Mouse (Mus musculus) heart, postnatal 0 days (tissue): ENCODE measurements around the gene Sec22b. TPM values are rescaled to one million over a fixed set of nuclear protein-coding genes. Genes with fewer than 3 reads are reported as not detected.

Experiments
- ATAC-seq: fragments of 200-750 bp; cut with Nextera tagmentation; 2 replicates; pipeline ENCODE4 v1.8.0; 2017; ENCODE audit warnings: low read depth, moderate number of reproducible peaks, moderate library complexity; ENCODE audit not compliant: insufficient read depth
- DNase-seq: peaks from one replicate; pipeline ENCODE4 v3.0.0-alpha.2; 2016; ENCODE audit warnings: low spot score
- H3K27ac ChIP-seq: fragments of 300-500 bp; sonication (generic); 2 replicates; pipeline ENCODE4 v1.5.1; 2014; ENCODE audit warnings: low read depth, mild to moderate bottlenecking
- H3K27me3 ChIP-seq: fragments of 300-500 bp; sonication (generic); 2 replicates; pipeline ENCODE4 v1.6.1; 2014; ENCODE audit warnings: low read length, mixed read lengths; ENCODE audit not compliant: control insufficient read depth, insufficient read depth
- H3K36me3 ChIP-seq: fragments of 300-500 bp; sonication (generic); replicated peaks from 2 replicates; pipeline ENCODE4 v1.6.1; 2014; ENCODE audit warnings: low read length, mixed read lengths; ENCODE audit not compliant: control insufficient read depth, insufficient read depth
- H3K4me1 ChIP-seq: fragments of 300-500 bp; sonication (generic); 2 replicates; pipeline ENCODE4 v1.6.1; 2014; ENCODE audit warnings: antibody characterized with exemption; ENCODE audit not compliant: control insufficient read depth, insufficient read depth
- H3K4me2 ChIP-seq: fragments of 300-500 bp; sonication (generic); 2 replicates; pipeline ENCODE4 v1.6.1; 2014; ENCODE audit warnings: low read depth, mild to moderate bottlenecking, low read length, moderate library complexity
- H3K4me3 ChIP-seq: fragments of 300-500 bp; sonication (generic); 2 replicates; pipeline ENCODE4 v1.5.1; 2014; ENCODE audit warnings: low read depth, low read length
- H3K9ac ChIP-seq: fragments of 300-500 bp; sonication (generic); replicated peaks from 2 replicates; pipeline ENCODE4 v1.6.1; 2014; ENCODE audit warnings: low read depth, low read length, mixed read lengths
- H3K9me3 ChIP-seq: fragments of 300-500 bp; sonication (generic); replicated peaks from 2 replicates; pipeline ENCODE4 v1.6.1; 2016; ENCODE audit warnings: low read length; ENCODE audit not compliant: control insufficient read depth
- CTCF ChIP-seq: IDR thresholded peaks from 2 replicates; pipeline ENCODE4 v1.5.1; 2016; ENCODE audit warnings: antibody characterized with exemption, control low read depth, low read depth
- EP300 ChIP-seq: IDR thresholded peaks from 2 replicates; pipeline ENCODE4 v1.6.1; 2016; ENCODE audit warnings: antibody characterized with exemption, low read depth
- WGBS: fragments of 180-500 bp; shearing (Covaris S2); extraction: QIAGEN DNeasy Blood & Tissue Kit; methylation state at CpG from one replicate; pipeline ENCODE4 v1.1.7; 2014; 5-methylcytosine and 5-hydroxymethylcytosine counted together
- polyA plus RNA-seq: library from polyadenylated mRNA; unstranded; fragments of >200 nt; fragmentation: Nextera tagmentation; extraction: Ambion mirVana; gene quantifications from 2 replicates; pipeline ENCODE4 v1.2.1, GENCODE M21; 2015
- total RNA-seq: library from RNA; depleted of rRNA; stranded (reverse); fragments of >200 nt; gene quantifications from 2 replicates; pipeline ENCODE4 v1.2.3, GENCODE M21; 2014; ENCODE audit warnings: low replicate concordance

Sec22b gene
- total and polyA plus RNA-seq, 2 experiments from 2014 or later, result 22.4 to 69.9 TPM

DNA sequence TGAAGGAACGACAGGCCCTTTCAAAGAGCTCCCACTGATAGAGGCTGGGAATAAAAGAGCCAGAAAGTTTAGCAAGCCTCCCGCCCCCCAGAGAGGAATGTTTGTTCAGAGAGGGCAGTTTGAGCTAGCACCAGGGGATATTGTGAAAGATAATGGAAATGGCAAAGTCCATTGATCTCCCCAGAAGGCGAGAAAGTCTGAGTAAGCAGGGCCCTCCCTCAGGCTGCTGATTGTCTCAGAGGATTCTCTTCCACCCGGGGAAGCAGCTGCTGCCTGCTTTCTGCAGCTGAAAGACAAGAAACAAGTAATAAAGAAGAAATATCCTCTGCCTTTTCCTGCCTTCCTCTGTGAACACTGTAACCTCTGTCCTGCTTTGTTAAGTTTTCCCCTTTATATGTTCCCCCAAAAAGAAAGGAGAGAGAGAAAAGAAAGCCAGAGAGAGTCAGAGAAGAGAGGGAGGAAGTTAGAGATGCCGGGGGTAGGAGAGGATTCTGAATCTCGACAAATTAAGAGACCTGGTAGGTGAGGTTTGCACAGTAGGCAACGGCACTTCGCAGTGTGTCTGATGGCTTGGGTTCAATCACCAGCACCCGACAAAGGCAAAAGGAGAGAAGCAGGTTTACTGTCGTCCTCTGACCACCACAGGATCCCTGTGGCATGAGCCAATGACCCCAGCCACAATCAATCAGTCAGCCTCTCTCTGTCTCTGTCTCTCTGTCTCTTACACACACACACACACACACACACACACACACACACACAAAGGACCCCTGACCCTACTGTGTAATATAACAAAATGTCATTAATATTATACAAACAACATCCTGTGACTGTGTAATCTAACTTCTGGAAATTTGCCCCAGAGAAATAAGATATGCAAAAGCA lies 38.9 kb downstream of the Sec22b start:
- peaks cover 9% of the 10 kb centered on the region; the same call in 1 of the 2 replicates for H3K4me1 ChIP-seq
- no peaks in the 10 kb centered on the region for H3K27me3 ChIP-seq
- H3K9me3 ChIP-seq, result no peaks in the 10 kb centered on the region
- TF ChIP-seq CTCF (no peak), EP300 (no peak)
- H3K9ac ChIP-seq, result no peak overlapping the region
- DNase-seq, result no peak
- H3K4me2 ChIP-seq, result no peak overlapping the region
- no peaks in the 10 kb centered on the region for H3K36me3 ChIP-seq
- 49% methylated on average over 10 of the region's 10 CpGs for WGBS
- H3K27ac ChIP-seq, result peak overlapping the region; percentile 11; the same call in 1 of the 2 replicates
- no peak for ATAC-seq
- no peak overlapping the region for H3K4me3 ChIP-seq

DNA sequence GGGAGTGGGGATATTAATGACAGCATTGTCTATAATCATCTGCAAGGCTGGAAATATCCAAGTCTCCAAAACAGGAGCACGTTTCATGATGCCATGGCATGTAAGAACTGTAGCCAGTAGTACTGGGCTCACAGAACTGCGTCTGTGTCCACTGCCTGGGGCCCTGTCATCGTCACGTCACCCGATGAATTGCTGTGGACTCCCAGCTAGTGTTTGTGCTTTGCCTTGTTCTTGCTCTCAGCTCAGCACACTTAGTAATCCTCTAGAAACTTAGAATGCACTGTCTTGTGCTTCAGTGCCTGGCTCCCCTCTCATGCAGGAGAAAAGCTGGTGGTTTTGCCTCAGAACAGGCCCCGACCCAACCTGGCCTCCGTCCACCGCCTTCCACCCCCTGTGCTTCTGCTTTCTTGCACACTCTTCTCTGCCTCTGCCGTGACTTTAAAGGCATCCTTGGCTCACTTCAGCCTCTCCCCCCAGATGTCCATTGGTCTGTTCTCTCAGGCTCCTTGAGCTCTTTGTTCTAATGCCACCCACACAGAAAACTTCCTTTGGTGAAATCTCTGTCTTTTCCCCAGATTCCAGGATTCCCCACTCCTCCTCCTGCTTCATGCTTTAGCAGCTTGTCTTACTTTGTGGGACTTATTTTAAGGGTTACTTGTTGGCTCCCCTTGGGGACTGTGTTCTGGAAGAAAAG lies 39.7 kb downstream of the Sec22b start:
- H3K4me1 ChIP-seq, result peaks cover 9% of the 10 kb centered on the region; the same call in 1 of the 2 replicates
- no peaks in the 10 kb centered on the region for H3K27me3 ChIP-seq
- 0 out of 2 replicates have a peak overlapping the region, but pooled peaks have one; percentile 6 for H3K27ac ChIP-seq
- H3K36me3 ChIP-seq, result no peaks in the 10 kb centered on the region
- DNase-seq (no peak), ATAC-seq (no peak)
- no peak overlapping the region for H3K9ac ChIP-seq
- H3K9me3 ChIP-seq, result no peaks in the 10 kb centered on the region
- no peak overlapping the region for H3K4me2 ChIP-seq
- no peak overlapping the region for H3K4me3 ChIP-seq
- WGBS, result 57% methylated on average over 9 of the region's 9 CpGs
- TF ChIP-seq CTCF, result no peak
- no peak for TF ChIP-seq EP300

DNA sequence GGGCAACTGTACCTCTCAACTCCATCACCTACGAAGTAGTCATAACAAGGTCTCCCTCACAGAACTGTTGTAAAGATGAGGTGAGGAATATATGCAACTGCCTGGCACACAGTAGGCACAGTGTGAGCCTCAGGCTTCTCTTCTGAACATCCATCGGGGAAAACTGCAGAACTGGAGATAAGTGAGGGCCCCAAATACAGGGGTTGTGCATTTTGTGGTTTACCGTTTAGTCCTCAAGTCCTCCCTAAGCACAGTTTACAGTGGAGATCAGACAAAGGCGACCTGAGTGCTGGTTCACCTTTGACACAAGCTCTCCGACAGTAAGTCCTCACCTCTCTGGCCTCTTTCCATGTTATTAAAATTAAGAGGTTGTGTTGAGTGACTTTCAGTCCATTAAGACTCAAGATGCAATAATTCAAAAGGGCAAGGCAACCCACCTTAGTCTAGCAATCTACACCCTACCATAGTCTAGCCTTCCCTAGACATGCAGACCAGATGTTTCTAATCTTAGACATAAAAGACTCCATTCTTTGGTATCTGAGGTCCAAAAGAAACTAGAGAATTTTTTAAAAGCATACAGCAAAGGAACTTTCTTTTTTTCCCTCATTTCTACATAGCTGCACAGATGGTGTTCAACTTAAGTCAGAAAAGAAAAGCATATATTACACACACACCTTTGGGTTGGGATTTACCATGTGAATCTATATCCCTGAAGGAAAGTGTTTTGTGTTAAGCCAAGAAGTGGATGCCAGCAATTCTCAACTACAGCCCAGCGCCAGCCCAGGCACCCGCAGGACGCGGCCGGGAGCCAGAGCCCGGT lies 40.7 kb downstream of the Sec22b start:
- no peak for TF ChIP-seq EP300
- TF ChIP-seq CTCF, result no peak
- 51% methylated on average over 11 of the region's 11 CpGs for WGBS
- H3K4me2 ChIP-seq, result peak overlapping the region; percentile 45

DNA sequence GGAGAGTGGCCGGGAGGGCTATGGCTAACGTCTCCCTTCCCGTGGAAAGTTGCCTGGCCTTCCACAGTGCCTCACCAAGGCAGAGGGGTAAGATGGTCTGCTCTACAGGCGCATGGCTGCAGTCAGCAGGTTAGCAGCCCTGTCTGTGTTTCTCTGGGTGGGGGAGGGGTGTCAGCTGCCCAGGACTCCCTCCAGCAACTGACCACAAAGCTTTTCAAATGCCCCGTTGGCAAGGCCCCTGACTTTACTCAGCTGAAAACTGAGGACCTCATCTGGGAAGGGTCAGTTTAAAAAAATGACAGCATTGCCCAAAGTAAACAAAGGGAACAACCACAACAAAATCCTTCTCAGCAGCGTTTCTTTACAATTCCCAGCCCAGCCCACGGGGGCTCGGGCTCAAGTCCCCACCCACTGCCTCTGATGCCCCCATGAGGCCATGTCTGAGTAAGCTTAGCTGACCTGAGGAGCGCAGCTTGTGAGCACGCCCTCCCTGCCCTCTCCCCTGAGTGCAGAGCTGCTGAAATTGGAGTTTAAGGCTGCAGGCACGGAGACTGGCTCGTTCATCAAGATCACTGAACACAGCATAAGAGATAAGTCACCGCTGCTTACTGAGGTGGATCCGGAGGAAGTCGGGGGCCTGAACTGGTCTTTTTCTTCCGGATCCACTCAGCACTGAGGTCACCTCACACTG lies 41.4 kb downstream of the Sec22b start:
- peak; percentile 71 for ATAC-seq

More for the DNA sequence above, 40.7 kb downstream of the Sec22b start:
- no peak for ATAC-seq
- Histone ChIP-seq H3K27me3 (no peaks in the 10 kb centered on the region), H3K9ac (0 out of 2 replicates have a peak overlapping the region, but pooled peaks have one; percentile 14), H3K9me3 (no peaks in the 10 kb centered on the region), H3K36me3 (no peaks in the 10 kb centered on the region), H3K27ac (no peak overlapping the region), H3K4me3 (peak overlapping the region; percentile 17), H3K4me1 (peaks cover 14% of the 10 kb centered on the region; the same call in 1 of the 2 replicates)
- no peak for DNase-seq

More for the DNA sequence above, 41.4 kb downstream of the Sec22b start:
- Histone ChIP-seq H3K36me3 (no peaks in the 10 kb centered on the region), H3K4me1 (peaks cover 16% of the 10 kb centered on the region; the same call in 1 of the 2 replicates), H3K27ac (no peak overlapping the region), H3K9me3 (no peaks in the 10 kb centered on the region), H3K9ac (0 out of 2 replicates have a peak overlapping the region, but pooled peaks have one; percentile 14), H3K4me2 (peak overlapping the region; percentile 45), H3K27me3 (no peaks in the 10 kb centered on the region), H3K4me3 (peak overlapping the region; percentile 17)
- WGBS, result 11% methylated on average over 16 of the region's 16 CpGs
- TF ChIP-seq CTCF (peak; percentile 19; the same call in 1 of the 2 replicates), EP300 (no peak)
- DNase-seq, result no peak
